Mouse (Mus musculus): ENCODE measurements at regions not wholly inside any gene's neighbourhood (a gene's known extent, or its start where the extent isn't known, plus 50 kb on each side); places are given as distances from the start of the nearest gene placed in this dataset.
"Not testable (repeated sequence)": the region's sequence is repeated elsewhere in the genome, so short reads cannot be mapped to it uniquely, and the experiment has no call there.

DNA sequence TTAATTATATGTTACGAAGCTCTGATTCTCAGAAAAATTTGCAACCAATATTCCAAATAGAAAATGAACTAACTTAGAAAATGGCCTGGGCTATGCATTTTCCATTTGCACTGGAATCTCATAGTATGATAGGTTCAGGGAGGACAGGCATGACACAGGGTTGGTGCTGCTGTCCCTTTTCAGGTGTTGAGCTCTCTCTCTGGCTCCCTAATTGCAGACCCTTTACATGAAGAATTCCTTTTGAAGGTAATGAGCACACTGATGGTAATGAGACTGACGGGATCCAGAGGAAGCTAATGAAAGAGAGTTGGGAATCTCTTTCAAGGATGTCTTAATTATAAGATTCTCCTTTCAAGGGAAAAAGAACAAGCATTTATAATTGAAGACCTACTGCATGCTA is 87.6 kb downstream of the Serpinb8 start:
- ATAC-seq (replicated peaks; ENCODE audit: low read depth, poor library complexity, severe bottlenecking): no peak

DNA sequence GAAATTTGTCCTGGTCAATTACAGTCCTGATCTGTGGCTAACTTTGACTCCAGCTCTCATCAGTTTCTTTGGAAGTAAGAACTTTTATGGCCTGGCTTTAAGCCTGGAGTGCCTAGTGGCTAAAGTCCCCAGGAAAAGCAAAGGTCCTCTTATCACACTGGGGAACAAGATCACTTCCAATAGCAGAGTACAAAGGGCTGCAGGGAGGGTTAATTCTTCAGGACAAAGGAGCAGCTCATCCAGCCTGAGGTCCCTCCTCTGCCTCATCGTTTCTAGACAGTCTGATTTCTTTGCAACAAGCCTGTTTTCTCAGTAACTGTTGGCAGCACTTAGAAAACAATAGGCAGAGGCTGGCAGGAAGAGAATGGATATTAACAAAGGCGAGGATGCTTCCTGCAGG is 107.1 kb downstream of the Serpinb8 start:
- no peak for ATAC-seq (replicated peaks; ENCODE audit: low read depth, poor library complexity, severe bottlenecking)

DNA sequence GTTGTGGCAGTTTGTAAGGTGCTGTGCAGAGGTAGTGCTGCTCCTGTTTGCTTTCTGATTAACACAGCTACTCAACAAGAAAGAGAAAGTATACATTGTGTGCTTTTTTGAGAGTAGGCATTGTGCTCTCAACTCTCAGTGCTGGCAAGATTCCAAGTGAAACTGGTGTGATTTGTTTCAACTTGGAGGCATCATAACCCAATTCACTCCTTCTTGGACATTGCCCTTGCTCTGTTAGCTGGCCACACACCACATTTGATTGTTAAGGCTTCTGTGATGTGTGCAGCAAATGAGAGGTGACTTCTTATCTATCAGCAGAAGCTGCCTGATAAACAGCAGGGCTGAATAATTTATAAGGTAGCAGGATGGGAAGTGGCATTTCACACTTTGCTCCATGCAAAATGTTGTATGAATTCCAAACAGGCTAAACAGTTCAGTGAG is 116.3 kb downstream of the Serpinb8 start:
- ATAC-seq (replicated peaks; ENCODE audit: low read depth, poor library complexity, severe bottlenecking): no peak

DNA sequence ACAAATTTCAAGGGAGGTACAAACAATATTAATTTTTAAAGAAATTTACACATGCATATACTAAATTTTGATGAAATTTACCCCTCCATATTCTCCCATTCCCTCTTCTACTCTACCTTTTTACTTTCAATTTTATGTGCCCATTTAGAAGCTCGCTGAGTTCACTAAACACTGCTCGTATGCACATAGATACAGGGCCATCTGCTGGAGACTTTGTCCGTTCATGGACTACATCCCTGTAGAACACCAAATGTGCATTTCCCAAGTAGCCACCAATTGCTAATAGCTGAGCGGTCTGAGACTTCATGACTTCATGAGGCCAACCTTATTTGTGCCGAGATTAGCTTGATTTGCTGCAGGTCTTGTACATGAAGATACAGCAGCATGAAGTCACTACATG is 118.8 kb downstream of the Serpinb8 start:
- ATAC-seq (replicated peaks; ENCODE audit: low read depth, poor library complexity, severe bottlenecking): no peak

DNA sequence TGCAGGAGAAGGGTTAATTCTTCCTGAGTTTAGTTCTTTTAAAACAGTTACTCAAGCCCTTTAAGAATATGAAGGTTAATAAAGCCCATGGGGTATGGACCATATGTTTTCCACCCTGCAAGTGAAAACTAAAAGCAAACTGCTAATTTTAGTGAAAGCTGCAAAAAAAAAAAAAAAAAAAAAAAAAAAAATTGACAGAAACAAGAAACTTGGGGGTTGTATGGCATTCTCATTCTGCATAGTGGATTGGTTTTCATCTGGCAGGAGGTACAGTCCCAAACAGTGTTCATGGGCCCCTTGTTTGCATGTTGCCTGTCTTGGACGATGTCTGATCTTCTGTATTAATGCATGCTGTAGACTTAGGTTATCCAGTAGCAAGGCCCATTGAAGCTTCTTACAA is 125.1 kb downstream of the Serpinb8 start:
- no peak for ATAC-seq (replicated peaks; ENCODE audit: low read depth, poor library complexity, severe bottlenecking)

DNA sequence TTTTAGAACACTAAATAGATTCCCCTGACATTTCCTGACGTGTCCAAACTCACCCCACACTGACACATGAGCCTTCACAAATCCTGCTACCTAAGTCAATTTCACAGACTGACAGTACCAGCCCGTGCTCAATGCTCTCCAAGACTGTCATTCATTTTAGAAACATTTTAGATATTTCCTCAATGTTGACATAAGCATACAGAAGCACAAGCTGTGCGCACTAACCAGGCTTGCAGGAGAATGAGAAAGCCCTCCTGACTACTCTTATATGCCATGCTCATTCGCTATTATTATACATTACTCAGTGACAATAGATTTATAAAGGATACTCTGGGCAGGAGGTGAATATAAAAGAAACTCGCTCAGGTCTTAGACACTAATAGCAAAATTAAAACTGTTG is 129.5 kb downstream of the Serpinb8 start:
- ATAC-seq (replicated peaks; ENCODE audit: low read depth, poor library complexity, severe bottlenecking): no peak

DNA sequence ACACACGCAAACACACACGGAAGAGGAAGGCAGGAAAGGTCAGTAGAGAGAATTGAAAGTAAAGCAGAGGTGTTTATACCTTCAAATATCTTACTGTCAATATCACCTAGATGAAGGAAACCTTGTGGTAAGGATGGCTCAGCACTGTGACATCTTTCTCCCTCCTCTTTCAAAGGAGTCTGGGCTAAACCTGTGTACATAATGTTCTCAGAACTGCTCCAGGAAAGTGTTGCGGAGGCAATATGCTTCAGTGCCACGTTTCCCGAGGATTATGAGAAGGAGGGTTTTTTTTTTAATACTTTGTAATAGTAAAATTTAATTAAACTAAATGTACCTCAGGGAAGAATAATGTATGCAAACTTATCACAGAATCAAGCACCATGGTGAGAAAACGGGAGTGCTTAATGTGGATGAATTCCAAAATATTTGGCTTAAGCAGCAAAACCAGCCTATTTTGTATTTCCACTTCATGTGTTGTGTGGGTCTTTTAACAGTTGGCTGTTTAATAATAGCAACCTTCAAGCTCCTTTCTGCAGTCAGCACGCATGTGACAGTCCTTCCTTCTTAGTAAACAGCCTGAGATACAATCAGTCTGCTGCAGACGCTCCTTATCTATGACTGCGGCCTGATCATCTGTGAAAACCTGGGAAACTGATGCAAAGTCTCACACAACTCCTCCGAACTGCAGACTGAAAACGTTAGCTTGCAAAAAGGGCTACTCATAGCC is 138.5 kb downstream of the Serpinb8 start:
- ATAC-seq (replicated peaks; ENCODE audit: low read depth, poor library complexity, severe bottlenecking): no peak

DNA sequence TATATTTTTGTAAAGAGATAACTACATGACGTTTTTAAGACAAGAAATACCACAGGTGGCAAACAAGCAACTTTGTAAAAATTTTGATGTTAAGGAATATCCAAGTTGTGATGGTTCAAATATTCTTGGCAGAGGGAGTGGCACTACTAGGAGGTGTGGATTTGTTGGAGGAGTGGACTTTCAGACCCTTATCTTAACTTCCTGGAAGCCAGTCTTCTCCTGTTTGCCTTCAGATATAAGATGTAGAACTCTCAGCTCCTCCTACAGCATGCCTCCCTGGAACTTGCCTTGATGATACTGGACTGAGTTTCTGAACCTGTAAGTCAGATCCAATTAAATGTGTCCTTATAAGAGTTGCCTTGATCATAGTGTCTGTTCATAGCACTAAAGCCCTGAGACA is 175.5 kb downstream of the Serpinb8 start:
- no peak for ATAC-seq (replicated peaks; ENCODE audit: low read depth, poor library complexity, severe bottlenecking)

DNA sequence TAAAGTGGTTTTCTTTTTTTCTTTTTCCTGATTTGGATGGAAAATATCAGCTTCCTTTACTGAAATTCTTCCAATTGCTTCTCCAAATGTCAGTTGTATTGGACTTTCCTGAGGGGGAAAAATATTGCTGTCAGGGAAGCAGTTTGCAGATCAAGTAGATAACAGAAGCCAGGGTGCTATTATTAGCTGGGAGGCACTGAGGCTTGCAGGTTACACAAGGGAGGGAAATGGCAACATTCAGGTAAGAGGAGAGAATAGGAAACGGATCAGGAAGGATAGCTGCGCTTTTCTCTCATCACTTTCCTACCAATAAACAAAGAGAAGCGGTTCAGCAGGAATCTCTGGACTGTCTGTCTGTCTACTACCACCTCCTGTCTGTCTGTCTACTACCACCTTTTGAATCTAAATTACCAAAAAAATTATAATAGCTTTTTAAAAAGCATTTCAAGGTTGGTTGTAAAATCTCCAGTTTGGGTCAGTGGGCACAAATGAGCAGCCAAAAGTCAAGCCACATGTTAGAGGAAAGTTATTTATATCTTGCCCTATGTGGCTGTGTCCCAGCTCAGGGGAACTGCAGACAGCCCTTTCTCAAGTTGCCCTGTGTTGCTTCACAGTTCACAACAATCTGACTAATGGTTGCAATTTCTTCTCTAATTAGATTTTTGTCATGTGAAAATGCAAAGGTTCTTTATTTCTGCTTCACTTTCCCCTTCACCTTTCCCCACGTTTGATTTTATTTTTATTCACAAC is 177.6 kb downstream of the Serpinb8 start:
- ATAC-seq (replicated peaks; ENCODE audit: low read depth, poor library complexity, severe bottlenecking): no peak

DNA sequence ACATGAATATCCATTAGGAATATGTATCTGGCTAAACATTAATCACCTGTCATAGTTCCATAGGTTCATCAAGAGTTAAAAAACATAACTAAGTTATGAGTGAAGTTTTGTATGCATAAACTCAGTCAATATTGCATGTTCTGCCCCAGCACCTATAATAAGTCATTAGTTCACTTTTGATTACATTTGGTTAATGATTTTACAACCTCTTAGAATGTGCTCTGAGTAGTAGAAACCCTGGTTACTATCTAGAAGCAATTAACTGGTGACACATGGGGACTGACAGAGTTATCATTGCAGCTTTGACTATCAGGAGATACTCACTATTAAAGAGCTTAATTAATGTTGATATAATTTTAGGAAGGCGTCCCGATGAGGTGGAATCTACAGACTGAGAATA is 183.2 kb downstream of the Serpinb8 start:
- ATAC-seq (replicated peaks; ENCODE audit: low read depth, poor library complexity, severe bottlenecking): no peak

DNA sequence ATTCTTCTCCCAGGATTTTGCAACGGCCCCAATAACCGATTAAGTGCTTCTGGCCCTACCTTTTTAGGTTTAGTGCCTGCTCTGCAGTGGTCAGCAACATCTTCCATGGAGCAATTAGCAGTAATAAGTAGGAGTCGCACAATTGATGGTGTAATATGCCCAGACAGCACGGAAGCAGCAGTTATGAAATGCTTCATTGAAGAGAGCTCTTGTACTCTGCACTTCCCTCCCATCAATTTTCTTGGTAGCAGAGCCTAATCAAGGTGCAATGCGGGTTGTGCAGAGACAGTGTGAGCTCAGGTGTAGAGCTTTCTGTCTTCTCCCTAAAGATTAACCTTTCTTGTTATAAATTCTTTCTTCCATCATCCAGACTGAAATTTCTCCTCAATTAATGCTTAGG is 193.3 kb downstream of the Serpinb8 start:
- ATAC-seq (replicated peaks; ENCODE audit: low read depth, poor library complexity, severe bottlenecking): no peak

DNA sequence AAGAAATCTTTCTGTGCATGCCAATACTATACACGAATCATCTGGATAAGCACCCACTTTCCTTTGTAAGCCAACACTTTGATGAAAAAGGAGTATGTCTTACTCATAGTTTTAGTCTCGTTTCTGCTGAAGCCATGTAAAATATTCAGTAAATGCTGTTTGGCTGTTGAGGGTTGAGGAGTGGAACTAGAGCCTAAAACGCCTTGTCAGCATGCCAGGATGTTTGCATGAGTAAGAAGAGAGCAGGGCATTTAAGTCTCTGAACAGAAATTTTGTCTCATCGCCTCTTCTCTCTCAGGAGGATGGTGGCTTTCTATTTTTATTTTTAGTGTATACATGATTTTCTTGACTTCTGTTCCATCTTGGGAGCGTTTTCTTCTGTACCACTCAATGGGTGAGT is 216.0 kb downstream of the Serpinb8 start:
- ATAC-seq (replicated peaks; ENCODE audit: low read depth, poor library complexity, severe bottlenecking): no peak

DNA sequence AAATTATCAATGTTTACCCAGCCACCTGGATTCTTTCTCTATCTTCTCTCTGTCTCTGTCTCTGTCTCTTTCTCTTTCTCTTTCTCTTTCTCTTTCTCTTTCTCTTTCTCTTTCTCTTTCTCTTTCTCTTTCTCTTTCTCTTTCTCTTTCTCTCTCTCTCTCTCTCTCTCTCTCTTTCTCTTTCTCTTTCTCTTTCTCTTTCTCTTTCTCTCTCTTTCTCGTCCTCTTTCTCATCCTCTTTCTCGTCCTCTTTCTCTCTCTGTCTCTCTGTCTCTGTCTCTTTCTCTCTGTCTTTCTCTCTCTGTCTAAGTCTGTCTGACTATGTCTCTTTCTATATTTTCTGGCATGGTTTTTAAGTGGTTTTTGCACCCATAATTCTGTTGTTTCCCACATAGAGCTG is 217.6 kb downstream of the Serpinb8 start:
- not testable (repeated sequence) for ATAC-seq (replicated peaks; ENCODE audit: low read depth, poor library complexity, severe bottlenecking)

DNA sequence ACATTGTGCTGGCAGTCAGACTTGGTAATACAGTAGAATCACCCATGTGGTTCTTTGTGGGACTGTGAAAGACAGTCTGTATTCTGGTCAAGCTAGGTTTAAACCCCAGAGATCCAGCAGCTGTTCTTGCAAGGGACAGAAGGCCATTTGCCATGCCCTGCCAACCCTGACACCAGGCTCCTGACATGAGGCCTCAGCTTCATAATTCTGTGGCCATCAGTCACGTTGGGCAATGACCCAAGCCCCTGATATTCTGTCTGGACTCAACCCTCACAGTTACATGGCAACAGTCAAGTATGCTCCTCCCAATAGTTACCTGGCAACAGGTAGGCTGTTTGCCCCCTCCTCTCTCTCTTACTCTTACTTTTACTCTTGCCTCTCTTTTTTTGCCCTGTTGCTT is 221.3 kb downstream of the Serpinb8 start:
- ATAC-seq (replicated peaks; ENCODE audit: low read depth, poor library complexity, severe bottlenecking): no peak

DNA sequence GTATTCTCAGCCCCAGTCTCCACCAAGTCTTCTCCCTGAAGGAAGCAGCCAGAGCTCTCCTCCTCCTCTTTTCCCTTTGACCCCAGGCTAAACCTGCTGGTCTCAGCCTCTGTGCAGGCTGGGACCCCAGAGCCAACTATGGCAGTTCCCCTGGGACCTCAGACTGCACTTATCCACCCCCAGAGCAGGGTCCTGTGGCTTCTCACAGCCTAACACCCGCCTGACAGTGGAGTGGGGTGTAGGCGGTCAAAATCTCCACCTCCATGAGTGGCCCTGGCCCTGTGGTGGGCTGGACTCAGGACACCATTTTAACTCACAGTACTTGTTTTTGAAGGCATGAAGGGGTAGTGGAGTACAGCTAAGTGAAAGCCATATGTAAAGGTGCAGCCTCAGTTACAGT is 222.1 kb downstream of the Serpinb8 start:
- no peak for ATAC-seq (replicated peaks; ENCODE audit: low read depth, poor library complexity, severe bottlenecking)

DNA sequence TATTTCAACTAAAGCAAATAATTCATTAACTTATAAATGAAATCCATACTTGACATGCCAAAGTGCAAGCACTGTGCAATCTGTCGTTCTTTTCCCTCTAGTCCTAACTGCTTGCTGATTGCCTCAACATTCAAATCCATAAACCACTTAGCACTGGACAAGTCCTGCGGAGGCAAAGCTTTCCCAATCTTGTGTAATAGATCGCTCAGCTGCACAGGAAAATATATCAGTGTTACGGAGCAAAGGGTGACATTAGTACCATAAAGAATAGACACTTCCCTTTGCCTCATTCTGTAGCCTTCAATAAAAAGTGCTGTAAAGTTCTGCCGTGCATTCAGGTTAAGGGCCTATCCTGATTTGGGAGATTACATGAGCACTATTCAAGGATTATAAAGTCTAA is 248.1 kb downstream of the Serpinb8 start:
- ATAC-seq (replicated peaks; ENCODE audit: low read depth, poor library complexity, severe bottlenecking): no peak

DNA sequence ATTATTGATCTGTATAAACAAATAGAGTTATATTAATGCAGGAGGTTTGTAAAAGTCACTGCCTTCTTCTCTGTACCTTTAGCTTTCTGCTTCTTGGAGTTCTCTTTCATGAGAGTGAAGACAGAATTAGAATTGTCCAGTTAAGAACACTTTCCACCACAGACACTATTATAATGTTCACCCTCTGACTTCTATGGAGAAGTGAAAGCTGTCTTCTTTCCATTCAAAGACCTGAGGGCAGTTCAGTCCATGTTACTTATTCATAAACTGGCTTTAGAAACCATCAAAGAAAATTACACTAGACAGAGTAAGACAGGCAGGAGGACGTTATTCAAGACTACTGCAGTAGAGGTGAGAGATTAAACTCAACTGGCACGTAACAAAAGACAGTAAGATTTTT is 262.6 kb downstream of the Serpinb8 start:
- ATAC-seq (replicated peaks; ENCODE audit: low read depth, poor library complexity, severe bottlenecking): no peak

DNA sequence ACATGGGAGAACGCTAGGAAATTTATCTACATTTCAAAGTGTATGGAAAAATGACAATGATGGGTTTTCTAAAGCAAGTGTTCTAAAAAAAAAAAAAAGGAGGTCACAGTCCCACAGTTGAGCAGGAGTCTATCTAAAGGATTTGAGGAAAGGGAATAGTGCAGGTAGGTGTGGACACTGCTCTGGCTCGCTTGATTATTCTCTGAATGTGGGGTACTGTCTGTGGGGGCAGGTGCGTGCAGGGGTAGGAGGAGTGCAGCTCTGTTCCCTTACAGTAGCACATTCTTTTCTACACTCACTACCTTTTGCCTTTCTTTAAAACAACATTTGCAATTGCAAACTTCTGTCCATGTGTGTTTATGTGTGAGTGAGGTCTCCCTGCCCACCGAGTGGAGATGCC is 263.2 kb downstream of the Serpinb8 start:
- ATAC-seq (replicated peaks; ENCODE audit: low read depth, poor library complexity, severe bottlenecking): no peak

DNA sequence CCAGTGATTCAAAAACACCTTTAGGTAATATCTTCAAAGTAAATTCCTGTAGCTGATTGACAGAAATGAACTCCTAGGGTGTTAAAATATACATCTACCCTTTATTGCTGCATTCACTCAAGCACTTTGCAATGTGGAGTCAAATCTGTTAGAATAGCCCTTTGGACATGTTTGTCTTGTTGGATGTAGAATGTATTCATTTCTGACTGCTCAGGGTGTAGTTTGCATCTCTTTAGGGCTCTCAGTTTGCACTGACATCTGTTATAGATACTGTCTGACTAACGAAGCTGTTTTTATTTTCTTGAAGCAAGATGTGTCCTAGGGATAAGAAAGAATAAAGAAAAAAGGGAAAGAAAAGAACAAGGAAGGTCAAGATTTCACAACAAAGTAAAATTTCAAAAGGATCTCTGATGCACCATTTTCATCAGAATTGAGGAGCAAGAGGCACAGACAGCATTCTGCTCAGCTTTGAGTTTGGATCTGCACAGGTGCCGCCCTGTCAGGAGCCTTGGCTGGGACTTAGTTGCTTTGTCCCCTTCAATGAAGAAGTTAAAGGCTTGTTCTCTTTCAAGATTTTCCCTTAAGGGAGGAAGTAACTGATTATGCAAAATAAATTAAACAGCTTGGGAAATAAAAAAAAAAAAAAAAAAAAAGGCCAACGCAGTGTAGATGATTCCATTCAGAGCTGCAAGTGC is 308.1 kb downstream of the Serpinb8 start:
- ATAC-seq (replicated peaks; ENCODE audit: low read depth, poor library complexity, severe bottlenecking): no peak

DNA sequence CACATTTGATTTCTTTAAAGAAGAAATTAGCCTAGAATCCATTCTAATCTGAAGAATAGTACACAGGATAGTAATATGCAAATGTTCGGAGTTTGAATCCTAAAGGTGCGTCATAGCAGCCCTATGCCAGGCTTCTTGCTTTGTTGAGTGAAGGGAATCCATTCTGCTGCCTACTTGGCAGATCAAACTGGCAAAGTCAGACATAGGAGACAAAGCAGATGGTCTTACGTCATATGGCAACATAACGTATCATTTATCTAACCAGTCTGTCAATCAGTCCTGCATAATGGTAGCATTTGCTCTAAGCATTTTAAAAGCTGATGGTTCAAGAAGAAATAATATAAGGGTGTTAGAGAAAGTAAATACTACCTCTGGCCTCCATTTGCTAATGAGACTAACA is 309.5 kb downstream of the Serpinb8 start:
- ATAC-seq (replicated peaks; ENCODE audit: low read depth, poor library complexity, severe bottlenecking): no peak

DNA sequence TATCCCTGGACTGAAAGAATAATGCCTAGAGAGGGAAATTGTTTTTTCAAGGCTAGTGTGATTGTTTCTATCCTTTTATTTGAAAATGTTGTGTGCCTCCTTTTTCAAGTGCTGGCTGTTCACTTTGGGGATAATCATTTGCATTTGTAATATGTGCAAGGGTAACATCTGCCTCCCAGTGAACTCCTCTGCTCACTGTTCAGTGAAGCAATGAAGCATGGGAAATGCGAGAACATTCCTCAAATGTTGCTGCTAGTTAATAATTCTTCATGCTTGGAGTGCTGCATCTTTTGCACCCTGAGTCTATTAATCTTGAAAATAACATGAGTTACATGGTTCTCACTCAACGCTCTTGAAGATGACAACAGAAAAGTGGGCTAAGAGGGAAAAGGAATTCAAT is 310.6 kb downstream of the Serpinb8 start:
- no peak for ATAC-seq (replicated peaks; ENCODE audit: low read depth, poor library complexity, severe bottlenecking)
